Mouse (Mus musculus) urinary bladder, postnatal 14 days (tissue): ENCODE results near the gene Pgpep1.

Experiments used
- DNase-seq: peaks from one replicate; pipeline ENCODE4 v3.0.0; 2021; ENCODE audit warnings: low spot score

Pgpep1 gene

DNA sequence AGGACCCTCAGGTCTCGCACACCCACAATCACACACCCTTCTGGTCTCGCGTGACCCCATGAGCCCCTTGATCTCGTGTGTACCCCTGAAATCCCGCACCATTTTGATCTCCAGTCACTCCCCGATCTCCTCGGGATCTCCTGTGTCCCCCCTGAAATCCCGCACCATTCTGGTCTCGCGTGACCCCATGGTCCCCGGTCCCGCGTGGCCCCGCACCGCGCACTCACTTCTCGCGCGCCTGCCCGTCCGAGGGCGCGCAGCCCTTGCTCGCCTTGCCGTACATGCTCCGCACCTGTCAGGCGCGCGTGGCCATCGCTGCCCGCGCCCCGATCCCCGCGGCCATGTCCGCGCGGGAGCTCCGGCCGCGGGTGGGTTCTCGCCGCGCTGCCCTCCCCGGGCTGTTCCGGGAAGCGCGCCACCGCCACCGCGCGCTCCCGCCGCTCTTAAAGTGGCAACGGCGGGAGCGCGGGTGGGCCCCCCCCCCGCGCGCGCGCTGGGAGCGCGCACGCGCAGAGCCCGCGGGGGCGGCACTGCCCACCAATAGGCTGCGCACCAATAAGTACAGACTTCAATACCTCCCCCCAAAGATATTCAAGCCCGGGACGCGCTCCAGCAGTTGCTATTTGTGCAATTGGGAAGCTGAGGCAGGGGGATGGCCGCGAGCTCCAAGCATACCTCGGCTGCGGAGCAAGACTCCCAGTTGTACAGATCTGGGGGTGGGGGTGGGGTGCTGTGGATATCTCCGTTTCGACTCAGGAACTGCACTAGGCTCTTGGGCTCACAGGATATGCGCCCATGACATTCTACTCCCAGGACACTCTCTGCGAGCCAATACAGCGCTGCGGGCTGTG lies 52.1 kb downstream of the Pgpep1 start:
- DNase-seq: no peak

DNA sequence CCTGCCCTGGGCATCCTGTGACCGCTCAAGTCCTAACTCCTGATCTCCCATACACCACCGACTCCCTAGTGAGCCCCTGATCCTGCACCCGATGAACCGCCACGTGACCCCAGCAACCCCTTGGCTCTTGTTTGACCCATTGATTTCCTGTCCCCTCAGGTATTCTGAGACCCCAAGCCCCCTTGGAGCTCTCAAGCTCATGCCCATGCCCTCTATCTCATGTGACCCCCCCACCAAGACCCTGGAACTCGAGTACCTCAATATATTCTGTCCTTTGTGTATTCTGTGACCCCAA lies 52.6 kb downstream of the Pgpep1 start:
- no peak for DNase-seq

- no peak for DNase-seq
Measured at GRCm38 (mm10) chr8:70606780-70607602, 53.2 kb downstream of the Pgpep1 start.

DNA sequence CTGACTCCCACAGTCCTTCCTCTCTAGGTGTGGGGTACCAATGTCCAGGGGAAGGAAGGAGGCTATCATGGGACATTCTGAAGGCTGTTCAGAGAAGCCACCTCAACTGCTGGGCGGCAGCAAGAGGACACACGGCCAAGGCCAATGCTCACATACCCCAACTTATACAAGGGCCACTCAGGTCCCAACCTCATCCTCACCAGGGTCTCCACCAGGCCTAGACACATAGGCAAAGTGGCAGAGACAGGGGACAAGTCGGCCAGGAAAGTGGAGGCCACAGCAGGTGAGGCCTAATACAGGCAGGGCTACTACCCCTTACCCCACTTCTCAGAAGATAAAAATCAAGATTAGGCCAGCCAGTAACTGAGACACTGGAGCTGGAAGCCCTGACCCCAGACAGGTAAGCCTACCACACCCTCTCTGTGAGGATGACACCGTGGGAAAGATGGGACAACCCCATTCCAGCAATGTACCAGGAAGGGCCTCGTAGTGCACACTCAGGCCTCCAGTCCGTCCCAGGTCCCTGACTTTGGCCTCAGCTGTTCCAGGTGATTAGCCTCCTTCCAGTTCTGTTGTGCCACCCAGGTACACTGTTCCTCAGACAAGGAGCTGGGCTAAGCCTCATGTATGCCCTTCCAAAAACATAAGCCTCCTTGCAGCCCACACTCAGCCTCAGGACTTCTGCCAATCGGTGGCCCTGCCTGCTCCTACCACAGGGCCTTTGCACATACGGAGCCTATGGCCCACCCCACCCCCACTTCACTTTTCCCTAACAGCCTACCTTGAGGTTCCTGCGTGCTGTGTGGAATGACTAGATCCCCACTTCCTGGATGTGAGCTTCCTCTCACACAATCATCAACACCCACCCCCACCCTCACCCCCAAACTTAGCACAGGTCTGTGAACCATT lies 54.1 kb downstream of the Pgpep1 start:
- no peak for DNase-seq

GRCm38 (mm10) chr8:70604558-70604957 lies 55.6 kb downstream of the Pgpep1 start:
- DNase-seq: no peak

- DNase-seq: no peak
Measured at GRCm38 (mm10) chr8:70602139-70602811, 57.9 kb downstream of the Pgpep1 start.

GRCm38 (mm10) chr8:70601271-70601649 lies 58.9 kb downstream of the Pgpep1 start:
- DNase-seq: peak; percentile 73

GRCm38 (mm10) chr8:70600473-70601270 lies 59.5 kb downstream of the Pgpep1 start:
- DNase-seq: no peak

GRCm38 (mm10) chr8:70599507-70600290 lies 60.5 kb downstream of the Pgpep1 start:
- DNase-seq: no peak

- no peak for DNase-seq
Measured at GRCm38 (mm10) chr8:70598722-70599121, 61.5 kb downstream of the Pgpep1 start.

GRCm38 (mm10) chr8:70598283-70598682 lies 61.9 kb downstream of the Pgpep1 start:
- DNase-seq: peak; percentile 87

DNA sequence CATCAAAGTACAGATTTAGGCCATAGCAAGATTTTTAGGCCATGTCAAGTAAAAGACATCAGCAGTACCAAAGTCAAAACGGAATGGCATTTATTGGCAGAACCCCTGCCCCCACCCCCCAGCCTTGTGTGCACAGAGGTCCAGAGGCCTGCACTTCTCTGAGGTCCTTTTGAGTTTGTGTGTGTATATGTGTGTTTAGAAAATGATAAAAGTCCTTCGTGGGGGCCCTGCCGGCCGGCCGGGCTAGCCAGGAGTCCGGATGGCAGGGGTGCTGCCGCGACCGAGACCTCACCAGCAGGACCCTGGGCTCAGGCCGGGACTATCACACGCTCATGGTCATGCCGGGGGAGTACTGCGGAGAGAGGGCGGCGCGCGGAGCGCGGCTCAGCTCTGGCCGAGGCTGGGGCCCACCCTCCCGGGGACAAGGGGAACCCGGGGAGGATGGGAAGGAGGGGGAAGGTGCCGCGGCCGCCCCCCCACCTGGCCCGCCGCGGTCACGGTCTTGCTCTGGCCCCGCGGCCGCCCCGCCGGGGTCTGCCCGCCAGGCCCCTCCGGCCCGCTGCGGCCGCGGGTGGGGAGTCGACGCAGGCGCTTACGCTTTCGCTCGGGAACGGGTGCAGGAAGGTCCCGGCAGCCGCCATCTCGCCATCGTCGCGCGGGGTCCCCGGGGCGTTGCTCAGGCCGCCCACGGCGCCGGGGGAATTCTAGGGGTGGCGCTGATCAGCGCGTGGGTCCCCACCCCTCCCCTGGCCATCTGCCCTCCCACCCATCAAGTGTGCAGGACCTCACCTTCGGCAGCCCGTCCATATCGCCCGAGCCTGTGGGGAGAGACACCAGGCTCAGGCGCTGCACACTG lies 62.5 kb downstream of the Pgpep1 start:
- no peak for DNase-seq

DNA sequence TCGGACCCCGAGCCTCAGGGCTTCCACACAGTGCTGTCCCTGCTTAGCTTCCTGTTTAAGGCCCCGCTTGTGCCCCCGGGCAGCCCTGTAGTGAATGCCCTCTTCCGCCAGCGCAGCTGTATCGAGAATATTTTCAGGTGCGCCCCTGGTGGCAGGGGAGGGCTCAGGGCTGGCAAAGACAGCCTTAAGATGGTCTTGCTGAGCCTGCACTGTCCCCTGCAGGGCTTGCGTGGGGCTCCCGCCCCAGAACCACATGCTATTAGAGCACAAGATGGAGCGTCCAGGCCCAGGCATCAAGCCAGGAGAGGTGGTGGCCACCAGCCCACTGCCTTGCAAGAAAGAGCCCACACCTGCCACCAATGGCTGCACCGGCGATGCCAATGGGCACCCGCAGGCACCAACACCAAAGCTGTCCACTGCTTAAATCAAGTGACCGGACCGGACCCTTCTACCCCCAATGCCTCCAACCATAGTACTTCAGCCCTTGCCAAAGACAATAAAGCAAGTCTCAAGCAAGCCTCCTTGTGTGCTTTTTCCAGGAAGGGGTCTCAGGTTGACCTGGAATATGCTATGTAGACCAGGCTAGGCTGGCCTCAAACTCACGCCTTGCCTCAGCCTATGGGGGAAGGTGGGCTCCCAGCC lies 63.3 kb downstream of the Pgpep1 start:
- no peak for DNase-seq
